Mouse (Mus musculus) liver, embryonic 14.5 days (tissue): ENCODE results near the gene Tmem9b.

Source experiments
- CTCF ChIP-seq: IDR thresholded peaks from 2 replicates; pipeline ENCODE4 v1.5.1; 2016; ENCODE audit warnings: antibody characterized with exemption, low read depth, control low read depth
- EP300 ChIP-seq: IDR thresholded peaks from 2 replicates; pipeline ENCODE4 v1.6.1; 2016; ENCODE audit warnings: antibody characterized with exemption, low read depth

- no peak for TF ChIP-seq CTCF
- no peak for TF ChIP-seq EP300
Measured at GRCm38 (mm10) chr7:109704461-109704860, 48.2 kb downstream of the Tmem9b start.
